Mouse (Mus musculus): ENCODE results near the gene Tcl1b2.
"Not testable (repeated sequence)": the region's sequence is repeated elsewhere in the genome, so short reads cannot be mapped to it uniquely, and the experiment has no call there.

The Tcl1b2 gene

DNA sequence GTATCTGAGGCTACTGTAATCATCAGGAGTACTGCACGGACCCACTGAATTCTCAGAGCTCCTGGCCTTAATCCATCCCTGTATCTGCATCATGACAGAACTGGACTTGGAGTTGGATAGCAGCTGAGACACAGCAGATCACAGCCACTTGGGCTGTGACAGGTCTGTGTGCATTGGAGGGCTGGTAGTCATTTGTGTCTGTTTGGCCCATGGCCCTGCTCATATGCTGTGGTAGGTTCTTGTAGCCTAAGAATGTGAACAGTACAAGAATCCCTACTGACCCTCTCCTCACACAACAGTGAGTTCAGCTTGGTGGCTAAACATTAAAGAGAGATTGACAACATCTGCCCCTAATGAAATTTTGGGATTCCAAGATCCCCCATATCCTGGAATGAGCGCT, 27.6 kb downstream of the Tcl1b2 start:
- DNase-seq (ENCODE audit: low read depth, low spot score), result no peak

- not testable (repeated sequence) for DNase-seq (ENCODE audit: low read depth, low spot score)
Observed at GRCm38 (mm10) chr12:105174318-105174717, 28.5 kb downstream of the Tcl1b2 start.

DNA sequence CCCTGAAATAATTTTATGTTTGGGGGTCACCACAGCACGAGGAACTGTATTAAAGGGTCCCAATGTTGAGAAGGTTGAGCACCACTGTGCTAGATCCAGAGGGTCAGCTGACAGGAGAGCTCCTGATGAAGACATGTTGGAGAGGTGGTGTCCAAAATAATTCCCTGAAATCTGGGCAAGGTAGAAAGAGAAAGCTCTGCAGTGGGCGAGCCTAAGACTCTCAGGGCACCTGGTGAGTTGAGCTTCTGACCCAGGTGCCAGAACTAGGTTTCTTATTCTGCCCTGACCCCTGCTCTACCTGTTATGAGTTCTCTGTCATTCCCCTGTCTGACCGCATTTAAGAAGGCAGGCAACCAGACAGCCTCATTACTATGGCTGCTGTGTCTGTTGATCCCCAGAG, 30.2 kb downstream of the Tcl1b2 start, which contains the start of gene Tcl1b5:
Gene Tcl1b5 (plus strand): TSS at position 301 of the 400 bp plus-strand sequence.
- DNase-seq (ENCODE audit: low read depth, low spot score), result not testable (repeated sequence)

GRCm38 (mm10) chr12:105181040-105181644, 35.3 kb downstream of the Tcl1b2 start:
- not testable (repeated sequence) for DNase-seq (ENCODE audit: low read depth, low spot score)

- DNase-seq (ENCODE audit: low read depth, low spot score), result not testable (repeated sequence)
Observed at GRCm38 (mm10) chr12:105188980-105189379, 43.2 kb downstream of the Tcl1b2 start.

DNA sequence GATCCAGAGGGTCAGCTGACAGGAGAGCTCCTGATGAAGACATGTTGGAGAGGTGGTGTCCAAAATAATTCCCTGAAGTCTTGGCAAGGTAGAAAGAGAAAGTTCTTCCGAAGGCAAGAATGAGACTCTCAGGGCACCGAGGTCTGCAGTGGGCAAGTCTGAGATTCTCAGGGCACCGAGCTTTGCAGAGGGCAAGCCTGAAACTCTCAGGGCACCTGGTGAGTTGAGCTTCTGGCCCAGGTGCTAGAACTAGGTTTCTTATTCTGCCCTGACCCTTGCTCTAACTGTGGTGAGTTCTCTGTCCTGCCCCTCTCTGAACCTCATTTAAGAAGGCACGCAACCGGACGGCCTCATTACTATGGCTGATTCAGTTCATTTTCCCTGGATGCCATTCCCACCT, 44.9 kb downstream of the Tcl1b2 start, which contains the start of gene Tcl1b3:
Gene Tcl1b3 (plus strand): TSS at position 301 of the 400 bp plus-strand sequence.
- not testable (repeated sequence) for DNase-seq (ENCODE audit: low read depth, low spot score)

GRCm38 (mm10) chr12:105199684-105200497, 54.1 kb downstream of the Tcl1b2 start:
- DNase-seq (ENCODE audit: low read depth, low spot score), result not testable (repeated sequence)

DNA sequence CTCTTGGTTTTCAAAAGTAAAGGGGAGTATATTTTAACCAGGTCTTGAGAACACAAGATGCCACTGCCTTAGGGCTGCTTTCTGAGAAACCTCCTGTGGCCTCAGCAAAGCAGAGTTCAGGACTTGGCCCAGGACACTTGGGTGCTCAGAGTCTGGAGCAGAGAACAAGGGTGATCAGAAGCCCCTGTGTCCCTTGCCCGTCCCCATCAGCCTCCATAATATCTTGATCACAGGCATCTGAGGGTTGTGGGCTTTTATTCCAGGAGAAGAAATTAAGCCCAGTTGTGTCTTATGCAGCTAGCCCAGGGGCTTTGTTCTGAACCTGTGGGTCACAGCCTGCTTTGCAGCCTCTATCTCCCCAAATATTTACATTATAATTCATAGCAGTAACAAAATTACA, 55.8 kb downstream of the Tcl1b2 start, which contains the start of gene Tcl1b4:
Gene Tcl1b4 (plus strand): TSS at position 301 of the 400 bp plus-strand sequence.
- not testable (repeated sequence) for DNase-seq (ENCODE audit: low read depth, low spot score)
